Mouse (Mus musculus): ENCODE measurements around the gene Sptan1.

DNA sequence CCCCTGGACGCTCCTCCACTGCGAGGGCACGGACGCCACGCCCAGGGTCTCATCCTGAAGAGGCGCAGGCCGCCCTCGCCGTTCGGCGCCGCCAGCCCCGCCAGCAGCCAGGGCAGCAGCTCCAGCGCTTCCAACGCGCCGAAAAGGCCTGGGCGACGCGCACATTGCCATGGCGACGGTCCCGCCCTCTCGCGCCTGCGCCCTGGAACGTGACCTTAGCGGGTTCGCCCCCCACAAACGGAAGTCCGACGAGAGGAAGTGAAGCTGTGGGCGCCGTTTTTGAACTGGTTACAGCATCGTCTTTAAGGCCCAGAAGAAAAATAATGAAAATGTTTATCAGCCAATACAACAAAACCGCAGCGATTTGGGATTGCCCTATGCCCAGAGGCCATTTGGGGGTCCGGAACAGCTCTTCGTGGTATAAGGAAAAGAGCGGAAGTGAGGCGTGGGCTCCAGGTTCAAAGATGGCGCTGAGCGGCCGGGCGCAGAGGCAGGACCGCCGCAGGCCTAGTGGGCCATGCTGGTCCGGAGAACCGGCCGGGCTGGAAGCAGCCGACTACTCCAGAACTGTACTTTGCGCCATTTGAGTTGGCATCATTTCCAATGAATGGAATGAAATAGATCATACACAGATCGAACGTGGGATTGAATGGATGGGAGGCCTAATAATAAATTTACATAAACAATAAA, 83.5 kb downstream of the Sptan1 start, which contains the start of gene Wdr34:
- TF ChIP-seq GATA1 (IDR thresholded peaks at IDR 0.05; ENCODE audit: low read length) = no peak
- no peak for TF ChIP-seq TAL1 (IDR thresholded peaks at IDR 0.05; ENCODE audit: low read length)
